Mouse (Mus musculus): ENCODE results near the gene Pygb. TPM values are rescaled to one million over a fixed set of nuclear protein-coding genes. Genes with fewer than 3 reads are reported as not detected.

Pygb gene
- polyA plus RNA-seq, 1 experiment from 2014 or later = 102 TPM

GRCm38 (mm10) chr2:150830011-150830410 lies 43.5 kb downstream of the Pygb start:
- Histone ChIP-seq H3K27me3 (no peaks in the 10 kb centered on the region), H3K27ac (no peak overlapping the region), H3K4me1 (no peaks in the 10 kb centered on the region), H3K9ac (no peak overlapping the region), H3K36me3 (peaks cover 98% of the 10 kb centered on the region), H3K4me3 (no peak overlapping the region), H3K9me3 (no peaks in the 10 kb centered on the region), H3K4me2 (no peak overlapping the region)
- no peak for ATAC-seq (ENCODE audit: insufficient number of reproducible peaks, low FRiP score, low TSS enrichment, low read depth)
- 86% methylated on average over 2 of the region's 2 CpGs for WGBS

GRCm38 (mm10) chr2:150830911-150831441 lies 44.4 kb downstream of the Pygb start:
- no peaks in the 10 kb centered on the region for H3K9me3 ChIP-seq
- H3K27me3 ChIP-seq = no peaks in the 10 kb centered on the region
- ATAC-seq (ENCODE audit: insufficient number of reproducible peaks, low FRiP score, low TSS enrichment, low read depth) = no peak
- 83% methylated on average over 3 of the region's 3 CpGs for WGBS
- peaks cover 95% of the 10 kb centered on the region for H3K36me3 ChIP-seq
- no peak overlapping the region for H3K4me3 ChIP-seq
- H3K4me2 ChIP-seq = no peak overlapping the region
- H3K4me1 ChIP-seq = no peaks in the 10 kb centered on the region
- no peak overlapping the region for H3K27ac ChIP-seq
- H3K9ac ChIP-seq = no peak overlapping the region

GRCm38 (mm10) chr2:150832029-150832428 lies 45.5 kb downstream of the Pygb start:
- Histone ChIP-seq H3K4me2 (no peak overlapping the region), H3K36me3 (peaks cover 92% of the 10 kb centered on the region), H3K9me3 (no peaks in the 10 kb centered on the region), H3K4me1 (no peaks in the 10 kb centered on the region), H3K4me3 (no peak overlapping the region), H3K27me3 (no peaks in the 10 kb centered on the region), H3K9ac (no peak overlapping the region), H3K27ac (no peak overlapping the region)
- ATAC-seq (ENCODE audit: insufficient number of reproducible peaks, low FRiP score, low TSS enrichment, low read depth) = no peak
- 92% methylated on average over 7 of the region's 7 CpGs for WGBS

GRCm38 (mm10) chr2:150834616-150835015 lies 48.1 kb downstream of the Pygb start:
- Histone ChIP-seq H3K9ac (no peak overlapping the region), H3K4me2 (no peak overlapping the region), H3K27me3 (no peaks in the 10 kb centered on the region), H3K4me1 (no peaks in the 10 kb centered on the region), H3K36me3 (peaks cover 84% of the 10 kb centered on the region), H3K27ac (no peak overlapping the region), H3K9me3 (no peaks in the 10 kb centered on the region), H3K4me3 (no peak overlapping the region)
- WGBS = 93% methylated on average over 7 of the region's 7 CpGs
- ATAC-seq (ENCODE audit: insufficient number of reproducible peaks, low FRiP score, low TSS enrichment, low read depth) = no peak

- H3K9me3 ChIP-seq = no peaks in the 10 kb centered on the region
- no peaks in the 10 kb centered on the region for H3K4me1 ChIP-seq
- WGBS = 89% methylated on average over 4 of the region's 4 CpGs
- no peak overlapping the region for H3K27ac ChIP-seq
- no peaks in the 10 kb centered on the region for H3K27me3 ChIP-seq
- no peak overlapping the region for H3K9ac ChIP-seq
- peaks cover 74% of the 10 kb centered on the region for H3K36me3 ChIP-seq
- no peak overlapping the region for H3K4me3 ChIP-seq
- no peak overlapping the region for H3K4me2 ChIP-seq
- no peak for ATAC-seq (ENCODE audit: insufficient number of reproducible peaks, low FRiP score, low TSS enrichment, low read depth)
Measured at GRCm38 (mm10) chr2:150835975-150836374, 49.4 kb downstream of the Pygb start.

GRCm38 (mm10) chr2:150836906-150837305 lies 50.4 kb downstream of the Pygb start:
- Histone ChIP-seq H3K9me3 (no peaks in the 10 kb centered on the region), H3K36me3 (peaks cover 65% of the 10 kb centered on the region), H3K9ac (no peak overlapping the region), H3K4me2 (no peak overlapping the region), H3K27me3 (no peaks in the 10 kb centered on the region), H3K4me1 (no peaks in the 10 kb centered on the region), H3K4me3 (no peak overlapping the region), H3K27ac (no peak overlapping the region)
- ATAC-seq (ENCODE audit: insufficient number of reproducible peaks, low FRiP score, low TSS enrichment, low read depth) = no peak
- WGBS = 73% methylated on average over 15 of the region's 15 CpGs

GRCm38 (mm10) chr2:150837781-150838180 lies 51.2 kb downstream of the Pygb start:
- Histone ChIP-seq H3K9me3 (no peaks in the 10 kb centered on the region), H3K4me3 (no peak overlapping the region), H3K4me2 (no peak overlapping the region), H3K27ac (no peak overlapping the region), H3K4me1 (no peaks in the 10 kb centered on the region), H3K9ac (no peak overlapping the region), H3K36me3 (peaks cover 56% of the 10 kb centered on the region), H3K27me3 (no peaks in the 10 kb centered on the region)
- WGBS = 95% methylated on average over 3 of the region's 3 CpGs
- no peak for ATAC-seq (ENCODE audit: insufficient number of reproducible peaks, low FRiP score, low TSS enrichment, low read depth)

GRCm38 (mm10) chr2:150839686-150840471 lies 53.3 kb downstream of the Pygb start:
- Histone ChIP-seq H3K4me3 (no peak overlapping the region), H3K27ac (no peak overlapping the region), H3K9me3 (no peaks in the 10 kb centered on the region), H3K9ac (no peak overlapping the region), H3K4me1 (no peaks in the 10 kb centered on the region), H3K36me3 (peaks cover 35% of the 10 kb centered on the region), H3K27me3 (no peaks in the 10 kb centered on the region), H3K4me2 (no peak overlapping the region)
- ATAC-seq (ENCODE audit: insufficient number of reproducible peaks, low FRiP score, low TSS enrichment, low read depth) = no peak
- WGBS = 74% methylated on average over 12 of the region's 12 CpGs

GRCm38 (mm10) chr2:150841109-150841508 lies 54.6 kb downstream of the Pygb start:
- peaks cover 28% of the 10 kb centered on the region for H3K36me3 ChIP-seq
- no peaks in the 10 kb centered on the region for H3K27me3 ChIP-seq
- ATAC-seq (ENCODE audit: insufficient number of reproducible peaks, low FRiP score, low TSS enrichment, low read depth) = no peak
- H3K9ac ChIP-seq = no peak overlapping the region
- H3K9me3 ChIP-seq = no peaks in the 10 kb centered on the region
- H3K27ac ChIP-seq = no peak overlapping the region
- 62% methylated on average over 11 of the region's 11 CpGs for WGBS
- no peaks in the 10 kb centered on the region for H3K4me1 ChIP-seq
- no peak overlapping the region for H3K4me2 ChIP-seq
- no peak overlapping the region for H3K4me3 ChIP-seq

- H3K27me3 ChIP-seq = no peaks in the 10 kb centered on the region
- no peak overlapping the region for H3K9ac ChIP-seq
- H3K4me2 ChIP-seq = no peak overlapping the region
- H3K27ac ChIP-seq = no peak overlapping the region; the same call in 1 of the 2 replicates
- H3K36me3 ChIP-seq = peaks cover 22% of the 10 kb centered on the region
- H3K4me1 ChIP-seq = no peaks in the 10 kb centered on the region
- H3K4me3 ChIP-seq = no peak overlapping the region
- no peaks in the 10 kb centered on the region for H3K9me3 ChIP-seq
- ATAC-seq (ENCODE audit: insufficient number of reproducible peaks, low FRiP score, low TSS enrichment, low read depth) = no peak
- WGBS = 64% methylated on average over 7 of the region's 7 CpGs
Measured at GRCm38 (mm10) chr2:150842049-150842461, 55.5 kb downstream of the Pygb start.

GRCm38 (mm10) chr2:150844798-150845197 lies 58.3 kb downstream of the Pygb start:
- H3K9me3 ChIP-seq = no peaks in the 10 kb centered on the region
- no peaks in the 10 kb centered on the region for H3K4me1 ChIP-seq
- WGBS = 74% methylated on average over 1 of the region's 1 CpGs

GRCm38 (mm10) chr2:150847436-150847995 lies 61.0 kb downstream of the Pygb start:
- H3K27me3 ChIP-seq = no peaks in the 10 kb centered on the region
- no peaks in the 10 kb centered on the region for H3K4me1 ChIP-seq
- H3K9ac ChIP-seq = no peak overlapping the region
- H3K27ac ChIP-seq = no peak overlapping the region
- H3K9me3 ChIP-seq = no peaks in the 10 kb centered on the region
- no peaks in the 10 kb centered on the region for H3K36me3 ChIP-seq
- ATAC-seq (ENCODE audit: insufficient number of reproducible peaks, low FRiP score, low TSS enrichment, low read depth) = no peak
- no peak overlapping the region for H3K4me3 ChIP-seq
- H3K4me2 ChIP-seq = no peak overlapping the region
- 85% methylated on average over 8 of the region's 8 CpGs for WGBS

More at GRCm38 (mm10) chr2:150844798-150845197, 58.3 kb downstream of the Pygb start:
- Histone ChIP-seq H3K4me3 (no peak overlapping the region), H3K9ac (no peak overlapping the region), H3K4me2 (no peak overlapping the region), H3K27me3 (no peaks in the 10 kb centered on the region), H3K36me3 (peaks cover 2% of the 10 kb centered on the region; the same call in 1 of the 2 replicates), H3K27ac (no peak overlapping the region)
- no peak for ATAC-seq (ENCODE audit: insufficient number of reproducible peaks, low FRiP score, low TSS enrichment, low read depth)
